Mouse (Mus musculus) Patski (cell line): ENCODE data around the gene Jmjd8. TPM values are rescaled to one million over a fixed set of nuclear protein-coding genes. Genes with fewer than 3 reads are reported as not detected.
A peak's percentile ranks its signal among the peaks of the same experiment; 100 is the strongest.

Source experiments
- ATAC-seq: fragments of 100-300 bp; one replicate; pipeline ENCODE4 v1.8.0; 2021
- CTCF ChIA-PET: fragments of 350-600 bp; sonication (Branson Sonifier 250); formaldehyde crosslinking; loops from one replicate; lab custom pipeline; 2022; ENCODE audit warnings: inconsistent platforms; lab: Charles Lee
- POLR2A ChIA-PET: fragments of 350-600 bp; sonication (Branson Sonifier 250); formaldehyde crosslinking; loops from one replicate; lab custom pipeline; 2022; ENCODE audit warnings: antibody characterized with exemption, inconsistent platforms; lab: Charles Lee
- DNase-seq: peaks from one replicate; pipeline ENCODE4 v3.0.0-alpha.2; 2011; ENCODE audit warnings: low read depth, low spot score
- H3K27me3 ChIP-seq: fragments of 371-371 bp; one replicate; pipeline ENCODE4 v1.5.1; 2021
- CTCF ChIP-seq: fragments of 100-300 bp; IDR thresholded peaks from one replicate; pipeline ENCODE4 v1.5.1; 2021
- in situ Hi-C: fragments of 300-500 bp; cut with MboI; formaldehyde crosslinking; loops from 3 replicates; pipeline ENCODE4 v1.11.1; 2018; ENCODE audit warnings: low pct_unique_long_range_greater_than_20kb, mixed read lengths
- polyA plus RNA-seq: library from polyadenylated mRNA; unstranded; gene quantifications from one replicate; pipeline ENCODE4 v1.2.3, GENCODE M21; 2021

The Jmjd8 gene
- polyA plus RNA-seq, 1 experiment from 2014 or later, result 22.9 TPM

GRCm38 (mm10) chr17:25860832-25861703 lies 32.4 kb downstream of the Jmjd8 start, which contains the start of gene Wdr90:
Wdr90 (minus strand) TSS chr17:25861501.
- peak; percentile 73 for ATAC-seq
- in situ Hi-C loops, result no loop called here
- ChIA-PET POLR2A (interaction anchor here (0.9 to 1.7 kb wide), 4 partner anchors 14 to 24 kb away, joined by 3 to 7 read pairs (median 4); partner anchors contain the start of genes Mettl26 and Rhbdl1), CTCF (interaction anchor here (1.3 kb wide), 1 partner anchor 10 kb away, joined by 3 read pairs; no protein-coding TSS in a partner anchor)
- DNase-seq, result no peak
- no peaks in the 10 kb centered on the region for H3K27me3 ChIP-seq
- no peak for TF ChIP-seq CTCF

- POLR2A ChIA-PET, result interaction anchor here (0.6 to 1.7 kb wide), 7 partner anchors 13 to 115 kb away, joined by 3 to 7 read pairs (median 4); partner anchors contain the start of genes Mettl26, Rhbdl1 and Stub1
- ATAC-seq (no peak), DNase-seq (no peak)
- CTCF ChIA-PET, result interaction anchor here (1.3 kb wide), 2 partner anchors 10 to 14 kb away, joined by 3 to 4 read pairs; no protein-coding TSS in a partner anchor
- TF ChIP-seq CTCF, result no peak
- H3K27me3 ChIP-seq, result no peaks in the 10 kb centered on the region
- in situ Hi-C loops, result no loop called here
Measured at GRCm38 (mm10) chr17:25861704-25862612, 33.3 kb downstream of the Jmjd8 start.

GRCm38 (mm10) chr17:25863681-25864080 lies 35.0 kb downstream of the Jmjd8 start:
- no peaks in the 10 kb centered on the region for H3K27me3 ChIP-seq
- DNase-seq, result no peak
- POLR2A ChIA-PET, result no interaction called here
- TF ChIP-seq CTCF, result no peak
- in situ Hi-C loops, result no loop called here
- ATAC-seq, result no peak
- CTCF ChIA-PET, result no interaction called here

- no peak for DNase-seq
- no peak for TF ChIP-seq CTCF
- ATAC-seq, result no peak
- no peaks in the 10 kb centered on the region for H3K27me3 ChIP-seq
- in situ Hi-C loops, result no loop called here
- CTCF ChIA-PET, result no interaction called here
- POLR2A ChIA-PET, result interaction anchor here (0.5 kb wide), 1 partner anchor 10 kb away, joined by 3 read pairs; no protein-coding TSS in a partner anchor
Measured at GRCm38 (mm10) chr17:25864311-25864710, 35.6 kb downstream of the Jmjd8 start.

DNA sequence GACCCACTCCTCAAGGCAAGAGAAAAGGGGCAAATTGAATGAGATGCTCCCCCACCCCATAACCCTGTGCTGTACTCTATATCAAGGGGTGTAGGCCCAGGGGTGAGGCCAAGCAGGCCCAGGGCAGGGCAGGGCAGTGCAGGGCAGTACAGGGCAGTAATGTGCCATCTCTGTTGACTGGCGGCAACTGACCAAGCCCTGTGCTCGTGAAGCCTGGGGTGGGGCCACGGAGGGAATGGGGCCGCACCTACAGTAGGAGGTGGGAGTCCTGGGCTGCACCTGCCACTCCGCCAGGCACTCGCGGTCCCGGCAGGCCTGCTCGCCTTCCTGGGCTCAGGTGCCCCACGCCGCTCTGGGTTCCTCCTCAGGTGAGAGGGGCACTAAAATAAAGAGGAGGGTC lies 36.6 kb downstream of the Jmjd8 start:
- CTCF ChIA-PET, result no interaction called here
- TF ChIP-seq CTCF, result no peak
- ATAC-seq (no peak), DNase-seq (no peak)
- in situ Hi-C loops, result no loop called here
- no peaks in the 10 kb centered on the region for H3K27me3 ChIP-seq
- POLR2A ChIA-PET, result no interaction called here

GRCm38 (mm10) chr17:25866172-25866571 lies 37.5 kb downstream of the Jmjd8 start:
- in situ Hi-C loops, result no loop called here
- DNase-seq (no peak), ATAC-seq (no peak)
- TF ChIP-seq CTCF, result no peak
- H3K27me3 ChIP-seq, result no peaks in the 10 kb centered on the region
- POLR2A ChIA-PET, result no interaction called here
- CTCF ChIA-PET, result no interaction called here

DNA sequence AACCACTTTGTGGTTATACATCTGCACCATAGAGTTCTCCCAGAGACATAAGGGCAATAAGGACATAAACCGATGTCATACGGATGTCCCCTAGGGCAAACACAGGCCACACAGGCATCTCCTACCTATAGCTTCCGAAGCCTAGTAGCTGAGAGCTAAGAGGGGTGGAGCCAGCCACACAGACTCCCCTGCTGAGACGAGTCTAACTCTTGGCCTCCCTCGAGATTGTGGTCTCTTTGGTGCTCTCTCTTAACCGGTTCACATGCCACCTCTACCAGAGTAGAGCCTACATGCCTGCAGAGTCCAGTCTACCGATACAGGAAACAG lies 38.8 kb downstream of the Jmjd8 start:
- TF ChIP-seq CTCF, result no peak
- POLR2A ChIA-PET, result interaction anchor here (1.6 kb wide), 1 partner anchor 10 kb away, joined by 8 read pairs; no protein-coding TSS in a partner anchor
- DNase-seq (no peak), ATAC-seq (no peak)
- no peaks in the 10 kb centered on the region for H3K27me3 ChIP-seq
- in situ Hi-C loops, result no loop called here
- CTCF ChIA-PET, result interaction anchor here (1.3 kb wide), 1 partner anchor 142 kb away, joined by 3 read pairs; no protein-coding TSS in a partner anchor

DNA sequence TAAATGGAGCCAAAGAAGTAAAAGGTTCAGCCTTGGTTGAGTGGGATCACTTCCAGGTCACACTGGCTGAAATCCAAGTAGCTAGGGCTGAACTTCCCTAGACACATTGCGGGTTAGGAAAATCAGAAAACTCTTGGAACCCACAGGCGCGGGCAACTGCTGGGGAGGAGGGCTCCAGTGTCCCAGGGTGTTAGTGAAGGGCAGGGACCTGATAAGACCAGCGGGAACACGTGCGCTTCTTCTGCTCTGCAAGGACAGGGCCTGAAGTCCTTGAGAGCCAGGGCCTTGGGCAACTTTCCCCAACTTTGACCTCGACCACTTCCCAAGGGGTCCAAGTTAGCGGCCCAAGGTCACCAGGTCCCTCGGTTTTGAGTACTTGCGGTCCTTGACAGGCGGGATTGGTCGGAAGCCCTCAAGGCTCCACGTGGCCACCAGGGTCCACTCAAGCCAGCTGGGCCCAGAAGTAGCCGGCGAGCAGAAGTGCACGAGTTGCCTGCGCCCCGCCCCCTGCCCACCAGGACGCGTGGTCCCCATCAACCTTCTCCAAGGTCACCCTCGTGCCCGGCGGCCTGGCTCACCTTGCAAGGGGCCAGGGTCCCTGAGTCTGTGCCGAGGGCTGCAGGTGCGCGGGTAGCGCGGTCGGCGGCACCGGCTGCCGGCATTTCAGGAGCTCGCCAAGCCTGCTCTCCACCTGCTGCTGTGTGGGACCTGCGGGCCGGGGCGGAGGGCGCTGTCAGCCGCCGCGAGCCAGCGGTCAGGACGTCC lies 39.4 kb downstream of the Jmjd8 start:
- POLR2A ChIA-PET, result interaction anchor here (1.3 to 1.6 kb wide), 2 partner anchors 9 to 11 kb away, joined by 3 to 8 read pairs; no protein-coding TSS in a partner anchor
- TF ChIP-seq CTCF, result no peak
- in situ Hi-C loops, result no loop called here
- CTCF ChIA-PET, result interaction anchor here (0.6 to 1.4 kb wide), 3 partner anchors 11 to 142 kb away, joined by 3 to 4 read pairs (median 3); partner anchors contain the start of gene Stub1
- H3K27me3 ChIP-seq, result no peaks in the 10 kb centered on the region
- no peak for DNase-seq
- ATAC-seq, result peak; percentile 45

DNA sequence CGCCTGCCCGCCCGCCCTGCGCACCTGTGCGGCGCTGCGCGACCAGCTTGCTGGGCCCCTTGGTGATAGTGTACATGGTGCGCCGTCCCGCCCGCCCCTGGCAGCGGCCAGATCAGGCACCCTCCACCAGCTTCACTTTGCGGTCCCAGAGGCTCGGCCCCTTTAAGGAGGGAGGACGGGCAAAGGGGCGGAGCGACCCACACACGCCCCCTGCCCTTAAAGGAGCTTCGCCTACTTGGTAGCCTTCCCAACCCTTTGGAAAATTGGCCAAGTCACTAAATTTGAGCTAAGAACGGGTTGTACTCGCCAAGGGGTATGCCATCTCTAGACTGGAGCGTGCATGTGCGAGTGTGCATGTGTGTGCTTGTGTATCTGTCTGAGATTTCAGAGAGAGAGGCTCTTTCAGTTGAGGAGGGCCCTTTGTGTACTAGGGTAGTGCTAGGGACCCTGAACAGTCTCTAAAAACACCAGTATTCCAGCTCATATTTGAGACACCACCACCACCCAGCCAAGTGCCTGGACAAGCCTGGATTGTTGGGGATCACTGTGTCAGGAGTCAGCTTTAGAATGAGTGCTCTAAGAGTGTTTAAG lies 40.0 kb downstream of the Jmjd8 start, which contains the start of gene Mcrip2:
TSS of gene Mcrip2 (minus strand) at position 164 of the 591 bp plus-strand sequence.
- ChIA-PET POLR2A (interaction anchor here (0.8 to 1.6 kb wide), 3 partner anchors 9 to 37 kb away, joined by 3 to 8 read pairs (median 3); no protein-coding TSS in a partner anchor), CTCF (interaction anchor here (0.6 to 1.4 kb wide), 3 partner anchors 11 to 35 kb away, joined by 3 to 4 read pairs (median 3); partner anchors contain the start of gene Stub1)
- TF ChIP-seq CTCF, result no peak
- no peaks in the 10 kb centered on the region for H3K27me3 ChIP-seq
- in situ Hi-C loops, result no loop called here
- DNase-seq, result no peak
- ATAC-seq, result peak; percentile 49
